Mouse (Mus musculus): ENCODE results near the gene Ccdc7a.
"Not testable (repeated sequence)": the region's sequence is repeated elsewhere in the genome, so short reads cannot be mapped to it uniquely, and the experiment has no call there.

The Ccdc7a gene

GRCm38 (mm10) chr8:129065417-129065816 lies at the start of gene Ccdc7a:
Ccdc7a (minus strand) TSS chr8:129065517.
- DNase-seq (ENCODE audit: low read depth, low spot score), result not testable (repeated sequence)

GRCm38 (mm10) chr8:129066834-129067233 lies 1.5 kb upstream of the Ccdc7a start, which contains the start of gene Ccdc7b:
Ccdc7b (plus strand) TSS chr8:129067134.
- DNase-seq (ENCODE audit: low read depth, low spot score), result not testable (repeated sequence)

- DNase-seq (ENCODE audit: low read depth, low spot score), result no peak
These were observed 73.9 kb downstream of the Ccdc7a start for GRCm38 (mm10) chr8:128991389-128991788.

GRCm38 (mm10) chr8:128948941-128949340 lies 116.4 kb downstream of the Ccdc7a start:
- peak; percentile 36 for DNase-seq (ENCODE audit: low read depth, low spot score)

GRCm38 (mm10) chr8:128941022-128941641 lies 124.2 kb downstream of the Ccdc7a start:
- DNase-seq (ENCODE audit: low read depth, low spot score), result not testable (repeated sequence)

- no peak for DNase-seq (ENCODE audit: low read depth, low spot score)
These were observed 131.9 kb downstream of the Ccdc7a start for GRCm38 (mm10) chr8:128933446-128933845.

GRCm38 (mm10) chr8:128882719-128883118 lies 182.6 kb downstream of the Ccdc7a start:
- DNase-seq (ENCODE audit: low read depth, low spot score), result no peak

- no peak for DNase-seq (ENCODE audit: low read depth, low spot score)
These were observed 221.6 kb downstream of the Ccdc7a start for GRCm38 (mm10) chr8:128843749-128844148.

- no peak for DNase-seq (ENCODE audit: low read depth, low spot score)
These were observed 252.8 kb downstream of the Ccdc7a start for GRCm38 (mm10) chr8:128812521-128812920.

- no peak for DNase-seq (ENCODE audit: low read depth, low spot score)
These were observed 266.7 kb downstream of the Ccdc7a start, which contains the start of gene Gm3952 for GRCm38 (mm10) chr8:128798594-128798993. Gm3952 (minus strand) TSS chr8:128798694.

- DNase-seq (ENCODE audit: low read depth, low spot score), result no peak
These were observed 329.6 kb downstream of the Ccdc7a start for GRCm38 (mm10) chr8:128735692-128736091.

- DNase-seq (ENCODE audit: low read depth, low spot score), result no peak
These were observed 331.2 kb downstream of the Ccdc7a start for GRCm38 (mm10) chr8:128734118-128734517.

- DNase-seq (ENCODE audit: low read depth, low spot score), result no peak
These were observed 333.1 kb downstream of the Ccdc7a start for GRCm38 (mm10) chr8:128732254-128732653.

- DNase-seq (ENCODE audit: low read depth, low spot score), result no peak
These were observed 338.1 kb downstream of the Ccdc7a start for GRCm38 (mm10) chr8:128727213-128727612.

- DNase-seq (ENCODE audit: low read depth, low spot score), result peak; percentile 18
These were observed 340.5 kb downstream of the Ccdc7a start for GRCm38 (mm10) chr8:128724819-128725218.

- DNase-seq (ENCODE audit: low read depth, low spot score), result no peak
These were observed 349.1 kb downstream of the Ccdc7a start for GRCm38 (mm10) chr8:128716184-128716583.

- DNase-seq (ENCODE audit: low read depth, low spot score), result peak; percentile 46
These were observed 356.1 kb downstream of the Ccdc7a start for GRCm38 (mm10) chr8:128709261-128709660.

- no peak for DNase-seq (ENCODE audit: low read depth, low spot score)
These were observed 360.5 kb downstream of the Ccdc7a start for GRCm38 (mm10) chr8:128704836-128705235.

- DNase-seq (ENCODE audit: low read depth, low spot score), result no peak
These were observed 360.9 kb downstream of the Ccdc7a start for GRCm38 (mm10) chr8:128704376-128704775.

- no peak for DNase-seq (ENCODE audit: low read depth, low spot score)
These were observed 367.4 kb downstream of the Ccdc7a start for GRCm38 (mm10) chr8:128697945-128698344.

GRCm38 (mm10) chr8:128696701-128697397 lies 368.5 kb downstream of the Ccdc7a start:
- no peak for DNase-seq (ENCODE audit: low read depth, low spot score)

GRCm38 (mm10) chr8:128690056-128690455 lies 375.3 kb downstream of the Ccdc7a start:
- DNase-seq (ENCODE audit: low read depth, low spot score), result no peak

GRCm38 (mm10) chr8:128688679-128689078 lies 376.6 kb downstream of the Ccdc7a start:
- DNase-seq (ENCODE audit: low read depth, low spot score), result no peak

Measured in WW6 (cell line).